Mouse (Mus musculus) T-helper 2 cell (primary cell): ENCODE data around the gene Zbtb45.

Source experiments
- in situ Hi-C: fragments of 300-600 bp; cut with MboI, MseI; formaldehyde crosslinking; loops from one replicate; pipeline ENCODE4 v1.15.1; 2025; ENCODE audit warnings: high pct_unique_total_duplicates

Gene Zbtb45

DNA sequence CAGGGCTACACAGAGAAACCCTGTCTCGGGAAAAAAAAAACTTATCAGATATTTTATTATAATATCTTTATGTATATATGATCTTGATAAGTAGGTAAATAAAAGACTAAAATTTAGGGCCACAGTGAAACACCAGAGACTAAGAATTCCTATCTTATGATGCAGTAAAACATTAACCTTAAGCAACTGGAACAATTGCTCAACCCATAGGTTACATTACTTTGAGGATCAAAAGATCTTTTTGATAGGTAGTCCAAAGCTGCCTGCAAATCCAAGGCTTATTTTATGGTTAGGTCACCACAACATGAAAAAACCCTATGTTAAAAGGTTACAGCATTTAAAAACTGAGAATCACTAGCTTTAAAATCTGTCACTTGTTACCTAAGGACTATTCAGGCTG lies 8.2 kb downstream of the Zbtb45 start:
- in situ Hi-C loops = loop anchor here (25.0 kb wide), 1 partner anchor 514 kb away; the partner anchor contains the start of gene Zfp606

DNA sequence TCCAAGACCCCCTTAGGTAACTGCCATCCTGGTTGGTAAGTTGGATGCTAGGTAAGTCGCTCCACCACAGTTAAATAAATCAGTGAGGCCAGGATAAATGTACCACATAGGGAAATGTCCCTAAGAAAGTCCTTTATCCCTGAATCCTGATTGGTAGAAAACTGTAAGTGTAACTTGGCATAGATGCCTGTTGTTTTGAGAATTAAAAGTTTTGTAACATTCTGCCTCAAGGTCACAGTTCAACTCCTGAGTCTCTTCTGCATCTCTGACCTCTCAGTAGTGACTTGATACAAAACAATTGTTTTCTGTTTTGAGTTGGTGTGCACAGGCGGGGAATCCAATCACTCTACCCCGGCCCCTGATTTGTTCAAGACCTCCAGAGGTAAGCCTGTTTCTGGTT lies 11.0 kb downstream of the Zbtb45 start, which contains the start of gene Trim28:
Gene Trim28 (plus strand): TSS at position 264 of the 400 bp plus-strand sequence.
- in situ Hi-C loops = no loop called here

GRCm38 (mm10) chr7:12998053-12998452 lies 11.8 kb downstream of the Zbtb45 start, which contains the start of gene Slc27a5:
TSS of gene Slc27a5 (minus strand) at chr7:12998192.
- in situ Hi-C loops = no loop called here

- in situ Hi-C loops = no loop called here
Measured at GRCm38 (mm10) chr7:12997230-12997629, 12.6 kb downstream of the Zbtb45 start.

DNA sequence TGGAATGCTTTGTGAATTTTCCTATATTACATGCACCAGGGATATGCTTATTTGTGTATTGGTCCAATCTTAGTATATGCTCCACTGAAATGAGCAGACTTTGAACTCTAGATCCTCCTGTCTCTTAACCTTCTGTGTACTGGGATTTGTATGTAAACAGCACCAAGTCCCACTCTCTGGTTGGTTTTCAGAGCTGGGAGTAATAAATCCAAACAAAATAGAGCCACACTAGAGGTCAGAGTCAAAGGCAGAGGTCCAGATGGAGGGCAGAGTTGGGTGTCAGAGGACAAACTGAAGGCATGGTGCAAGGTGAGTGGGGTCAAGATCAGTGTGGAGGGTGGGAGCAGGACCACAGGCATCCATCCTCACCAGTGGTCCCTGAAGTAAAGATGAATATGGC lies 14.0 kb downstream of the Zbtb45 start:
- in situ Hi-C loops = no loop called here

- in situ Hi-C loops = no loop called here
Measured at GRCm38 (mm10) chr7:12993148-12993547, 16.7 kb downstream of the Zbtb45 start.

DNA sequence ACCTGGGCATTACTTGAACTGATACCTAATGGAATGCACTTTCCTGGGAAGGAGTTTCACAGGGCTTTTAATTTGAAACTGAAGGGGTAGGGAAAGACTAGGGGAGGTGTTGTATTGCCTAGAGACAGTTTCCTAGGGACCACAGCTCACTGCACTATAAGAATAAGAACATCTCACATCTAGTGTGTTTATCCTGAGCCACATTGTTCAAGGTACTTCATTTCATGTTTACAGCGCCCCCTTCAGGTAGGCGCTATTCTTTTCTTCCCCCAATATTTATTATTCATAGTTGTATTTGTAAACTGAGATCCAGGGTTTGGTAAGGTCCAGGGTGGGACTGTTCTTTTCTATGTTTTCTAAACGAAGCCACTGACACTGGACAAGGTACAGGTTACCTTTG lies 17.6 kb downstream of the Zbtb45 start:
- in situ Hi-C loops = no loop called here

DNA sequence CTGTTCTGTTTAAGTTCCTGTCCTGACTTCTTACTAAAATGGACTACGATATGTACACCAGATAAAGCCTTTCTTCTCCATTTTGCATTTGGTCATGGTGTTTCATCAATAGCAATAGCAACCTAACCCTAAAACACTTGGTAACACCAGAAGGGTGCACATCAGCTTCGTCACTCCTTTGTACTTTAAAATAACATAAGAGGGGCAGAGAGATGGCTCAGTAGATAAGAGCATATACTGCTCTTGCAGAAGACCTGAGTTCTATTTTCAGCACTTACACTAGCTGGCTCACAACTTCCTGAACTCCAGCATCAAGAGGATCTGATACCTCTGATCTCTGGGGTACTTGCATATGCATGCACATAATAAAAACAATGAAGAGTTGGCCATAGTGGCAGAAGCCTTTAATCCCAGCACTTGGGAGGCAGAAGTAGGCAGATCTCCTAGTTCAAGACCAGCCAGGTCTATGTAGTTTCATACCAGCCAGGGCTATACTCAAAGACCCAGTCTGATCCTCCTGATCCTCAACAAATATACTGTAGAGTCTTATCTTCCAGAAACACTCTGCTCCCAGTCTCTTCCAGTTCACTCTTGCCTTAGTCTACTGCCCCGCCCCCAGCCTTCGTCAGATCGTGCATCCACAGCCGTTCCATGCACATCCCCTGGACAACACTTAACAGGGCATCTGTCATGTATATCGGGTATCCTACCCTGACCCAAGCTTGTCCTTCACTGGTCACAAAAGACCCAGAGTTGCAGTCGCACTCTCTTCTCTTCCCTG lies 22.2 kb downstream of the Zbtb45 start:
- in situ Hi-C loops = no loop called here

DNA sequence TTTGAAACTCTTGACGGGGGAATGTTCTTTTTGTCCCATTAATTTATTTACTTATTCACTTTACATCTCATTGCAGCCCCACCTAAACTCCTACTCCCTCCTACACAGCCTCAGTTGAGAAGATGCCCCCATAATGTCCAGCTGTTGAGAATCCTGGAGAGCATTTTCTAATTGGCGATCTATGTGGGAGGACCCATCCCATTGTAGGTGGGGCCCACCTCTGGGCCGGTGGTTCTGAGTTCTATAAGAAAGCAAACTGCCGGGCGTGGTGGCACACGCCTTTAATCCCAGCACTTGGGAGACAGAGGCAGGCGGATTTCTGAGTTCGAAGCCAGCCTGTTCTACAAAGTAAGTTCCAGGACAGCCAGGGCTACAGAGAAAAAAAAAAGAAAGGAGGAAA lies 22.9 kb downstream of the Zbtb45 start:
- in situ Hi-C loops = no loop called here

GRCm38 (mm10) chr7:12985724-12986123 lies 24.1 kb downstream of the Zbtb45 start:
- in situ Hi-C loops = no loop called here

DNA sequence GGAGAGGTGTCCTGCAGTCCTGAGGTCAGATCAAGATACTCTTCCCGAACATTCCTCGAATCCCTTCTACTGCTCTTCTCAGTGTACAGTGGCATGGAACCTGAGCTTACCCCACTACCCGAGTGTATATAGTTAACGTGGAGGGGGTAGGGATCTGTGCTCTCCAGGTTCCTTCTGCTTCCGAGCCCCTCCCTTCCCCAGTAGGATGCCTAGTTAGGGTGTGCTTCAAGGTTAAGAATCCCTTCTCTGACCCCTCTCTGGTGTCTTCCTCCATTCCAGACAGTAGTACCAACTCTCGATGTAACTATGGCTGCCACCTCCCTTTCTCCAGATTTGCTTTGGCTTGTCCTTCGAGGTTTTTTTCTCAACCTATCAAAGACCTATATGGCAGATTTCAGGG lies 29.5 kb downstream of the Zbtb45 start:
- in situ Hi-C loops = no loop called here

- in situ Hi-C loops = loop anchor here (5.0 kb wide), 1 partner anchor 57 kb away; the partner anchor contains the start of gene Rps5
Measured at GRCm38 (mm10) chr7:12979776-12980175, 30.1 kb downstream of the Zbtb45 start.

GRCm38 (mm10) chr7:12978931-12979722 lies 30.7 kb downstream of the Zbtb45 start:
- in situ Hi-C loops = loop anchor here (5.0 kb wide), 1 partner anchor 57 kb away; the partner anchor contains the start of gene Rps5

DNA sequence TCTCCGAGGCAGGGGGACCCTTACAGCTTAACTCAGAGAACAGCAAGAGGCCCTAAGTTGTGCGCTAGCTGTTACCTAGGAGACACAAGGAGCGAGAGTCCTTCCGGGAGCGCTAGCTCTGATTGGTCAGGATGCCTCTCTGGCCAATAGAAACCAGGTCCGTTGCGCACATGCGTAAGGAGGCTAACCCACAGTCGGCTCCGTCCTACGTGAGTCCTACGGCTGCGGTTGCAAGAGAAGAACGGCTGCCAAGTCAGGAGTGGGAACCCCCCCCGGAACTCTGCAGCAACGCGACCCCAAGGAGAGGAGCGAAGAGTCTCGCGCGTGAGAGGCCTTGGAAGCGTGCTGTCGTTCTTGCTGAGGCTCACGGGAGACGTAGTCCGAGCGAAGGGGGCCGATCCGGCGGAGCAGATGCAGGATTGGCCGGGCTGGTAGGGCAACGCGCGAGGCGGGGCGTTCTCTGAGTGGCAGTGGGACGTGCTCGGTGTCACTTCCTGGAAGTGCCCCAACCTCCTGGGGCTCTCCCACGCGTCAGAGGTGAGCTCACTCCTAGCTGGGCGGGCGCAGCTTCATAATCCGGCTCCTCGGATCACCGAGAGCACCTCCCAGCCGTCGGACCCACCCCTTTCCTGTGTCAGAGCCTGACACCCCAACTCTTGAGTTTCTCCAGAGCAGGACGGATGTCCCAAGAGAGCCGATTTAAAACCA lies 32.0 kb downstream of the Zbtb45 start, which contains the start of gene Zfp446:
Gene Zfp446 (plus strand): TSS at position 167 of the 708 bp plus-strand sequence.
- in situ Hi-C loops = loop anchor here (5.0 kb wide), 1 partner anchor 56 kb away; the partner anchor contains the start of gene Rps5

GRCm38 (mm10) chr7:12970906-12971305 lies 38.9 kb downstream of the Zbtb45 start:
- in situ Hi-C loops = no loop called here

DNA sequence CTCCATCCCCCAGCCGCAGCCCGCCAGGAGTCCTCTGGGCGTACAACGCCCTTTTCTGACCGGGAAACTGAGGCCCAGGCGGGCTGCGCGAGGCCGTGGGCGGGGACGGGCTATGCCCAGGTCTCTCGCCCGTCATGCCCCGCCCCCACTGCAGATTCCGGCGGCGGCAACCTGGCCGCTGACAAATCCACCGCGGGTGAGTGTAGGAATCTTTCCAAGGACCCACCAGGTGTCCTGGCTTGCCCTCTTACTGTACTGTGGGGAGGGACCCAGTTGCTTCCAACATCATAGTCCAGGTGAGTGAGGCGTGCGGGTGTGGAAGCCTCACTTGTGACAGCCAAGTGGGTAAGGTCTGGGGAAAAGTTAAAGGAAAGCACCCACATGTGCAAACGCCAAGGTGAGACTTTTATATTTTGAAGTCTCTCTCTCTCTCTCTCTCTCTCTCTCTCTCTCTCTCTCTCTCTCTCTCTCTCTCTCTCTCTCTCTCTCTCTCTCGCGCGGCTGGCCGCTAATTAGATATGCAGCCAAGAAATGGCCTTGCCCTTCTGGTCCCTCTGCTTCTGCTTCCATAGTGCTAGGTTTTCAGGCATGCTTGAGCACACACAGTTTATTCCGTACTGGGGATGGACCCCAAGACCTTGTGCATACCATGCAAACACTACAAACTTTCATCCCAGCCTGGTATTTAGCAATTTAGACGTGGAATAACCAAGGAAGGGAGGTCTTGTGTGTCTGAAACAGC lies 43.6 kb downstream of the Zbtb45 start:
- in situ Hi-C loops = no loop called here

GRCm38 (mm10) chr7:12965678-12966091 lies 44.1 kb downstream of the Zbtb45 start, which contains the start of gene Zfp324:
TSS of gene Zfp324 (plus strand) at chr7:12965838.
- in situ Hi-C loops = no loop called here

GRCm38 (mm10) chr7:12961511-12962141 lies 48.2 kb downstream of the Zbtb45 start:
- in situ Hi-C loops = no loop called here

DNA sequence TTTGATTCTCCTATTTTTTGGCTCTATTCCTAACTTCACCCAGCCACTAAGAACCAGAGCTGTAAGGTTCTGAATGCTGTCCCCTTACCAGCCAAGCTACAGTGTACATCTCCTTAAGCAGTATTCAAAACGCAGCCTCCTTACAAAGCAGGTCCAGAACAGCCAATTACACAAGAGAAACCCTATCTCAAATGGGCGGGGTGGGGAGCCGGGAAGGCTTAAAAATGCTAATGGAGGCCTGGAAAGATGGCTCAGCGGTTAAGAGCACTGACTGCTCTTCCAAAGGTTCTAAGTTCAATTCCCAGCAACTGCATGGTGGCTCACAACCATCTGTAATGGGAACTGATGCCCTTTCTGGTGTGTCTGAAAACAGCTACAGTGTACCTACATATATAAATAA lies 50.1 kb downstream of the Zbtb45 start:
- in situ Hi-C loops = no loop called here

- in situ Hi-C loops = no loop called here
Measured at GRCm38 (mm10) chr7:12958948-12959347, 50.9 kb downstream of the Zbtb45 start.
